Mouse (Mus musculus) limb, embryonic 11.5 days (tissue): ENCODE measurements around the gene Usp33. TPM values are rescaled to one million over a fixed set of nuclear protein-coding genes. Genes with fewer than 3 reads are reported as not detected.

Experiments
- ATAC-seq: fragments of 200-750 bp; cut with Nextera tagmentation; 2 replicates; pipeline ENCODE4 v1.8.0; 2017; ENCODE audit warnings: low read depth; ENCODE audit not compliant: insufficient number of reproducible peaks, low FRiP score, low TSS enrichment
- DNase-seq: peaks from one replicate; pipeline ENCODE4 v3.0.0-alpha.2; 2015; ENCODE audit warnings: low spot score
- H3K27ac ChIP-seq: fragments of 300-500 bp; sonication (generic); replicated peaks from 2 replicates; pipeline ENCODE4 v1.5.1; 2014; ENCODE audit warnings: low read depth, mild to moderate bottlenecking, low read length
- H3K27me3 ChIP-seq: fragments of 300-500 bp; sonication (generic); 2 replicates; pipeline ENCODE4 v1.6.1; 2014; ENCODE audit warnings: mild to moderate bottlenecking, low read length, mixed read lengths; ENCODE audit not compliant: control insufficient read depth, insufficient read depth
- H3K36me3 ChIP-seq: fragments of 300-500 bp; sonication (generic); 2 replicates; pipeline ENCODE4 v1.6.1; 2014; ENCODE audit warnings: mild to moderate bottlenecking, low read length, moderate library complexity, mixed read lengths; ENCODE audit not compliant: control insufficient read depth, insufficient read depth
- H3K4me1 ChIP-seq: fragments of 300-500 bp; sonication (generic); 2 replicates; pipeline ENCODE4 v1.6.1; 2014; ENCODE audit warnings: low read length, mixed read lengths; ENCODE audit not compliant: control insufficient read depth, insufficient read depth
- H3K4me2 ChIP-seq: fragments of 300-500 bp; sonication (generic); 2 replicates; pipeline ENCODE4 v1.6.1; 2014; ENCODE audit warnings: low read depth, mild to moderate bottlenecking, moderate library complexity; ENCODE audit not compliant: severe bottlenecking
- H3K4me3 ChIP-seq: fragments of 300-500 bp; sonication (generic); 2 replicates; pipeline ENCODE4 v1.5.1; 2014; ENCODE audit warnings: low read depth, low read length
- H3K9ac ChIP-seq: fragments of 300-500 bp; sonication (generic); 2 replicates; pipeline ENCODE4 v1.6.1; 2014; ENCODE audit warnings: mild to moderate bottlenecking, low read length
- H3K9me3 ChIP-seq: fragments of 300-500 bp; sonication (generic); 2 replicates; pipeline ENCODE4 v1.6.1; 2016; ENCODE audit warnings: low read length; ENCODE audit not compliant: control insufficient read depth
- WGBS: fragments of 180-500 bp; shearing (Covaris S2); extraction: QIAGEN DNeasy Blood & Tissue Kit; methylation state at CpG from one replicate; pipeline ENCODE4 v1.1.7; 2014; 5-methylcytosine and 5-hydroxymethylcytosine counted together
- polyA plus RNA-seq: library from polyadenylated mRNA; unstranded; fragments of >200 nt; fragmentation: Nextera tagmentation; extraction: Ambion mirVana; gene quantifications from 2 replicates; pipeline ENCODE4 v1.2.1, GENCODE M21; 2014

Usp33 gene
- polyA plus RNA-seq, 1 experiment from 2014 or later, result 55.7 TPM

- Histone ChIP-seq H3K9ac (no peak overlapping the region), H3K4me2 (no peak overlapping the region), H3K9me3 (no peaks in the 10 kb centered on the region), H3K27ac (no peak overlapping the region), H3K4me1 (no peaks in the 10 kb centered on the region), H3K27me3 (no peaks in the 10 kb centered on the region), H3K36me3 (peaks cover 6% of the 10 kb centered on the region), H3K4me3 (no peak overlapping the region)
- no peak for ATAC-seq
- no peak for DNase-seq
- 93% methylated on average over 10 of the region's 10 CpGs for WGBS
Measured at GRCm38 (mm10) chr3:152333641-152334040, 12.6 kb upstream of the Usp33 start.

DNA sequence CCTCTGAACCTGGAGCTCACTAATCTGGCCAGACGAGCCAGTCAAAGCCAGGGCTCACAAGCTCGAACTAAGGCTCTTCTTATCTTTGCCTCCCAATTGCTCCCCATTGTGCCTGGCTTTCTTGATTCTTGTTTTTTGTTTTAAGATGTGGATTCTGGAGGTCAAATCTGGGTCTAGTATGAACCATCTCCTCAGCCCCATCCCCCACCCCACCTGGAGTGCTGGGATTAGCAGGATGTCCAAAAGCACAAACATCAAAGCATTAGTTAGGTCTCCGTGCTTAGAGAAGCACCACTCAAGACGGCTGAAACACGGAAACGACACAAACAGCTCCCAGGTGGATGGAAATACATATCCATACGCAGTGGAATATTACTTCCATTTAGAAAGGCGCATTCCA is 10.2 kb upstream of the Usp33 start:
- ATAC-seq (no peak), DNase-seq (no peak)
- Histone ChIP-seq H3K9ac (no peak overlapping the region), H3K27me3 (no peaks in the 10 kb centered on the region), H3K4me3 (no peak overlapping the region), H3K4me1 (no peaks in the 10 kb centered on the region), H3K36me3 (peaks cover 6% of the 10 kb centered on the region), H3K9me3 (no peaks in the 10 kb centered on the region), H3K4me2 (no peak overlapping the region), H3K27ac (no peak overlapping the region)
- WGBS, result 85% methylated on average over 8 of the region's 8 CpGs

DNA sequence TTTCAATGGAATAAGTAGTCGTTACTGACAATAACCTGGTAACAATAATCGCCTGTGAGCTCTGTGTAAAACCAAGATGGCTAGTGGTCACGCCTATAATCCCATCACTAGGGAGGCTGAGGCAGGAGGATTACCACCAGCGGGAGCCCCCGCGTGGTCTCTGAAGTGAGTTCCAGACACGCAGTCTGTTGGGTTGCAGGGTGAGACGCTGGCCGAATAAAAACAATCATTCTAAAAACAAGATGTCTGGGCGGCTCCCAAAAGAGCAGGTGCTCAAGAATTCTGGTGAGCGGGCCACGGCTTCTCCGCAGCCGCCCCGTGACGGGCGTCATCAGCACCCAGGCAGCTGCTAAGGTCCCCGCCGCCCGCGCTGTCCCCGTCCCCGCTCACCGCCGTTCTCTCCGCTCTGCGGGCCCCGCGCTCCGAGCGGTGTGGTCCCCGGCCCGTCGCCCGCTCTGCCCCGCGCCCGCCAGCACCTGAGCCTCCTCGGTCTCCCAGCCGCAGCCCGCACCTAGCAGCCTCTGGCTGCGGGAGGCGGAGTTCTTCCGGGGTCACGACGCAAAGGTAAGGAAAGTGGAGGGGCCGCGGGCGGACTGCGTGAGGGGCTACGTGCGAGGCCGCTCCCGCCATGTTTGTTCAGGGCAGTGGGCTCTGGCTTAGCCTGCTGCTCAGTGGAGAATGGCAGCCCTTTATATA is 6.3 kb upstream of the Usp33 start, which contains the start of gene Miga1:
Gene Miga1 (minus strand): TSS at position 546 of the 696 bp plus-strand sequence.
- H3K4me2 ChIP-seq, result peak within 1 kb of the TSS; percentile 54
- no peaks in the 10 kb centered on the region for H3K4me1 ChIP-seq
- 3% methylated on average over 45 of the region's 54 CpGs for WGBS
- peak; percentile 79 for ATAC-seq
- H3K4me3 ChIP-seq, result peak within 1 kb of the TSS; percentile 87
- H3K27ac ChIP-seq, result no peak within 1 kb of the TSS
- H3K9ac ChIP-seq, result peak within 1 kb of the TSS; percentile 81
- DNase-seq, result peak; percentile 86
- H3K27me3 ChIP-seq, result no peaks in the 10 kb centered on the region
- peaks cover 4% of the 10 kb centered on the region for H3K36me3 ChIP-seq
- no peaks in the 10 kb centered on the region for H3K9me3 ChIP-seq

GRCm38 (mm10) chr3:152342961-152343517 is 3.2 kb upstream of the Usp33 start:
- DNase-seq, result no peak

DNA sequence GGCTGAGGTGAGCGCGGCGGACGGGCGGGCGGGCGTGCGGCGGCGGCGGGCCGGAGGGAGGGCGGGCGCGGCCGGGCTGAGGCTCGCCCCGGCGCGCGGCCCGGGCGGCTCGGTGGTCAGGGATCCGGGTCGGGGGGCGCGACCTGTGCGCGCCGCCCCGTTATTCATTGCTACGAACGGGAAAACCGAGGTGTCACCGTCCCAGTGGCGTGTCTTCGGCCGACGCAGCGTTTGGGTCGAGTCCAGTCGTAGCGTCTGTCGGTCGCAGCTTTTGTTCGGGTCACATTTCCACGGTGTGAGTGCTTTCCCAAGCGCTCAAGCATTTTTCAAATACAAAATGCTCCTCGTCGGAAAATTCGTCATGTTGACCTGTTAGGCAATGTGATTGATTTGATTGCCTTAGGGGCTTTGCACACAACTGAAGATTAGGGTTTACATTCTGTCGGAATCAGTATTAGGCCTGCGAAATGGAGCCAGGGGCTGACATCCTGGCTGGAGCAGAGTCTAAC is 409 bp downstream of the Usp33 start:
- DNase-seq, result peak; percentile 65
- H3K27ac ChIP-seq, result 0 out of 2 replicates have a peak overlapping the region, but pooled peaks have one; percentile 26
- peak overlapping the region; percentile 86 for H3K9ac ChIP-seq
- H3K9me3 ChIP-seq, result no peaks in the 10 kb centered on the region
- no peak for ATAC-seq
- H3K36me3 ChIP-seq, result 0 out of 2 replicates have a peak, but pooled peaks cover 2% of the 10 kb centered on the region
- peak overlapping the region; percentile 65 for H3K4me3 ChIP-seq
- H3K27me3 ChIP-seq, result no peaks in the 10 kb centered on the region
- under 1% methylated on average over 32 of the region's 54 CpGs for WGBS
- peak overlapping the region; percentile 49 for H3K4me2 ChIP-seq
- H3K4me1 ChIP-seq, result peaks cover 7% of the 10 kb centered on the region; the same call in 1 of the 2 replicates

More at GRCm38 (mm10) chr3:152342961-152343517, 3.2 kb upstream of the Usp33 start:
- ATAC-seq, result no peak
- WGBS, result 92% methylated on average over 15 of the region's 15 CpGs
- no peak overlapping the region for H3K27ac ChIP-seq
- no peak overlapping the region for H3K4me3 ChIP-seq
- H3K27me3 ChIP-seq, result no peaks in the 10 kb centered on the region
- H3K9me3 ChIP-seq, result no peaks in the 10 kb centered on the region
- 0 out of 2 replicates have a peak, but pooled peaks cover 3% of the 10 kb centered on the region for H3K4me1 ChIP-seq
- H3K36me3 ChIP-seq, result no peaks in the 10 kb centered on the region
- no peak overlapping the region for H3K9ac ChIP-seq
- H3K4me2 ChIP-seq, result no peak overlapping the region

GRCm38 (mm10) chr3:152347227-152347626 is 949 bp downstream of the Usp33 start:
- no peak for DNase-seq
- no peak overlapping the region for H3K27ac ChIP-seq
- H3K9ac ChIP-seq, result no peak overlapping the region; the same call in 1 of the 2 replicates
- H3K9me3 ChIP-seq, result no peaks in the 10 kb centered on the region
- H3K36me3 ChIP-seq, result 0 out of 2 replicates have a peak, but pooled peaks cover 2% of the 10 kb centered on the region
- H3K4me2 ChIP-seq, result peak overlapping the region; percentile 49
- ATAC-seq, result no peak
- H3K4me1 ChIP-seq, result peaks cover 7% of the 10 kb centered on the region; the same call in 1 of the 2 replicates
- H3K4me3 ChIP-seq, result peak overlapping the region; percentile 65
- no peaks in the 10 kb centered on the region for H3K27me3 ChIP-seq
- WGBS, result 49% methylated on average over 3 of the region's 3 CpGs

DNA sequence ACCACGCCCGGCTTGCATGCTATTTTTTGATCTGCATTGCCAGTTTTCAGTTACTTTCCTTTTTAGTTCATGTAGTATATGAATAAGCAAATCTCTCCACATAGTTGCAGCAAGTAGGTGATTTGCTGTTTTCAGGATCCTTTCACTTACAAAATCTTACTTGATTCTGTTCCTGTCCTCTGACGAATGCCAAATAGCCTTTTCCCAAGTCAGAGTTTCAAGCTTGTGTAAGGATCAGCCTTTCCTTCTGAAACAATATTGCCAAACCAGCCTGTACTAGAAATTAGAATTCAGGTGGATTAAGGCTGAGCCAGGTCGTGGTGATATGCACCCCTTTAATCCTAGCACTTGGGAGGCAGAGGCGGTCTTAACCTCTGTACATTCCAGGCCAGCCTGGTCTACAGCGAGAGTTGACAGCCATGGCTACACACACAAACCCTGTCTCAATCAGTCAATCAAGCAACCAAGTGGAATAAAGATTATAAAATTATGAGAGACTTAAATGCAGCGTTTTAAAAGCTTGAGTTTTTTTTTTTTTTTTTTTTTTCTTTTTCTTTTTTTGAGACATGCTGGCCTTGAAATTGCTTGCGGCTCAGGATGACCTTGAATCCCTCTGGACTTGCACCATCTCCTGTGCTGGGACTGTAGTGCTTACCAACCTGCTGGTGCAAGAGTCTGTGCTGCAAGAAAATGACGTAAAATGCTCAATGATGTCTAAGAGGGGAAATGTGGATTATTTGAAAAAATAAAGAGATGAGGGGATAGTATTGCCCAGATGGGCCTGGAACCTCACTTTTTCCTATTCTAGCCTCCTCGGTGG is 1.9 kb downstream of the Usp33 start:
- no peak for ATAC-seq
- Histone ChIP-seq H3K4me3 (no peak overlapping the region), H3K27me3 (no peaks in the 10 kb centered on the region), H3K4me2 (no peak overlapping the region), H3K27ac (no peak overlapping the region), H3K9me3 (no peaks in the 10 kb centered on the region), H3K9ac (no peak overlapping the region), H3K36me3 (0 out of 2 replicates have a peak, but pooled peaks cover 2% of the 10 kb centered on the region), H3K4me1 (peaks cover 7% of the 10 kb centered on the region; the same call in 1 of the 2 replicates)
- WGBS, result 93% methylated on average over 10 of the region's 10 CpGs
- no peak for DNase-seq

GRCm38 (mm10) chr3:152350431-152350830 is 4.2 kb downstream of the Usp33 start:
- no peak overlapping the region for H3K27ac ChIP-seq
- ATAC-seq (no peak), DNase-seq (no peak)
- 0 out of 2 replicates have a peak, but pooled peaks cover 2% of the 10 kb centered on the region for H3K36me3 ChIP-seq
- no peak overlapping the region for H3K4me3 ChIP-seq
- no peaks in the 10 kb centered on the region for H3K27me3 ChIP-seq
- no peak overlapping the region for H3K9ac ChIP-seq
- no peak overlapping the region for H3K4me2 ChIP-seq
- peaks cover 7% of the 10 kb centered on the region; the same call in 1 of the 2 replicates for H3K4me1 ChIP-seq
- no peaks in the 10 kb centered on the region for H3K9me3 ChIP-seq
- WGBS, result 73% methylated on average over 3 of the region's 3 CpGs
